Mouse (Mus musculus): ENCODE measurements around the gene H2-Q1. TPM values are rescaled to one million over a fixed set of nuclear protein-coding genes. Genes with fewer than 3 reads are reported as not detected.
"Not testable (repeated sequence)": the region's sequence is repeated elsewhere in the genome, so short reads cannot be mapped to it uniquely, and the experiment has no call there.

Gene H2-Q1
- total RNA-seq (2021), result 1.7 and 2.7 TPM in 2 replicates
- long read RNA-seq, experiment 1, result 0 reads
- long read RNA-seq, experiment 2, partial matches to known transcripts, result 2 of 4 reads
- long read RNA-seq, experiment 2, other reads (novel, unspliced or antisense), result 2 of 4 reads

DNA sequence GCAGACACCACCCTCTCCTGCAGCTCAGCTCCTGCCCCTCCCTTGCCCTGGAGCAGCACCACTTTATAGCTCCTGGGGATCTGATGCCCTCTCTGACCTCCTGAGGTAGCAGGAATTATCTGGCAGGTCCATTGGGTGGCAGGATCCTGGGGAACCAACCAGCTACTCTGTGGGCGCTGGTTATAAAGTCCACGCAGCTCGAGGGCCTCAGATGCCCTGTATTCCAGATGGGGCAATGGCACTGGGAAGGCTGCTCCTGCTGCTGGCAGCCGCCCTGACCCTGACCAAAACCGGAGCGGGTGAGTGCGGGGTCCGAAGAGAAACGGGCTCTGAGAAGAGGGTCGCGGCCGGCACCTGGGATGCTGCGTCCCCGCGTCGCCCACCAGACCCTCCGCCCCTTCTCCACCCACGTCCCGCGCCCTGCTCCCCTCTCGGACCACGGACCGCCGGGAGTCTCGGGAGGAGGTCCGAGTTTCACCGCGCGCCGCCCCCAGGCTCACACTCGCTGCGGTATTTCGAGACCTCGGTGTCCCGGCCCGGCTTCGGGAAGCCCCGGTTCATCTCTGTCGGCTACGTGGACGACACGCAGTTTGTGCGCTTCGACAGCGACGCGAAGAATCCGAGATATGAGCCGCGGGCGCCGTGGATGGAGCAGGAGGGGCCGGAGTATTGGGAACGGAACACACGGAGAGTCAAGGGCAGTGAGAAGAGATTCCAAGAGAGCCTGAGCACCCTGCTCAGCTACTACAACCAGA, at the start of gene H2-Q1:
H2-Q1 (plus strand) TSS at position 79 of the 755 bp plus-strand sequence.
- peak; percentile 7 for DNase-seq

DNA sequence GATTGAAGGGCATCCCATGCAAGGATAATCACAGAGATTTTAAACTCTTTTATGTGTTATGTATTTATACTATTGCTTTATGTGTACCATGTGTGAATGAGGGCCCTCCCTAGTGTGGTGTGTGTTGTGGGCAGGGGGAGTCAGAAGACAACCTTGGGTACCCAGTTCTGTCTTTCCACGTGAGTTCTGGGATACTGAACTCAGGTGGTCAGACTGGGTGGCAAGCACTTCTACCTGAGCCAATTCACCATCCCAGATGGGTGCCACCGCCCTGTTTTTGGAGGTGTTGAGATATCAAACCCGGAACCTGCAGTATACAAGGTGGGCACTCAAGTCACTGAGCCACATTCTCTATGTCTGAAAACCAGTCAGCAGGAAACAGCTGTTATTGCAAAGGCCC, 48.0 kb upstream of the H2-Q1 start:
- DNase-seq, result no peak

DNA sequence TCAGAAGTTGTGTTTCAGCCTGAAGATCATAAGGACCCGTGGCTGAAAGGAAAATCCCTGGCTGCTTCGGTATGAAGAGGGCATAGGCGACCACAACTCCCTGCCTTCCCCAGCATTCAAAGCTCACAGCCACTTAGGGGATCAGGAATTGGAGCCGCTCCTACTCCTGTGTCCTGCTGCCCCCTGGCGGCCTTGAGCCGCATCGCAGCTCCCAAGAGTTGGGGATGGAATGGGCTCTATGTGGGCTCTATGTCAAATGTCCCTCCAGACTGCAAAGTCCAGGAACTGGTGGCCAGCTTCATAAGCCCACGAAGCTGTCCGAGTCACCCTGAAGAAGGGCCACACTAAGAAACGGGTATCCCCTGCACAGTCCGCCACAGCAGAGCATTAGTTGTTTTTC, 45.4 kb upstream of the H2-Q1 start:
- DNase-seq, result peak; percentile 94

DNA sequence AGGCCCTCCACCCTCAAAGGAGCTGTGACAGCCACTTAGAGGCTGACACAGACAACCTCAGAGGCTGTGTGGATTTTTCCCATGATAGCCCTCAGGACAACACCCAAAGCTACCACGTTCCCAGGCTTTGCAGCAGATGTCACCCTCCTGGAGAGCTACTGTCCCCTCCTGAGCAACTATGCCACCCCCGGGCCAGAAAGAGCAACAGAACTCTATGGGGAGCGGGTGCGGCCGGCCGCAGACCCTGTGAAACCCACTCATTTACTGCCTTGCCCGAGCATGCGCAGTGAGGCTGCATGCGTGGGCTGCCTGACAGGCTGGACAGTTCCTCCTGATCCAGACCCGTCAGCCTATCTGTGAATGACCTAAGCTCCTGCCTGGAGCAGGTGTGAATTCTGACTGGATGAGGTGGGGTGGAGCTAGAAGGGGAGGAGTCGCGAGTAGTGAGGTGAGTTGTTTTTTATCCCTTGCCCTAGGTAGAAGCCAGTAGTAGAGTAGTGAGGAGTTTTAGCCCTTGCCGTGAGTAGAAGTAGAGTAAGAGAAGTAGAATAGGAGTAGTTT, 43.8 kb upstream of the H2-Q1 start:
- DNase-seq, result no peak

GRCm38 (mm10) chr17:35278049-35278448, 42.2 kb upstream of the H2-Q1 start:
- no peak for DNase-seq

DNA sequence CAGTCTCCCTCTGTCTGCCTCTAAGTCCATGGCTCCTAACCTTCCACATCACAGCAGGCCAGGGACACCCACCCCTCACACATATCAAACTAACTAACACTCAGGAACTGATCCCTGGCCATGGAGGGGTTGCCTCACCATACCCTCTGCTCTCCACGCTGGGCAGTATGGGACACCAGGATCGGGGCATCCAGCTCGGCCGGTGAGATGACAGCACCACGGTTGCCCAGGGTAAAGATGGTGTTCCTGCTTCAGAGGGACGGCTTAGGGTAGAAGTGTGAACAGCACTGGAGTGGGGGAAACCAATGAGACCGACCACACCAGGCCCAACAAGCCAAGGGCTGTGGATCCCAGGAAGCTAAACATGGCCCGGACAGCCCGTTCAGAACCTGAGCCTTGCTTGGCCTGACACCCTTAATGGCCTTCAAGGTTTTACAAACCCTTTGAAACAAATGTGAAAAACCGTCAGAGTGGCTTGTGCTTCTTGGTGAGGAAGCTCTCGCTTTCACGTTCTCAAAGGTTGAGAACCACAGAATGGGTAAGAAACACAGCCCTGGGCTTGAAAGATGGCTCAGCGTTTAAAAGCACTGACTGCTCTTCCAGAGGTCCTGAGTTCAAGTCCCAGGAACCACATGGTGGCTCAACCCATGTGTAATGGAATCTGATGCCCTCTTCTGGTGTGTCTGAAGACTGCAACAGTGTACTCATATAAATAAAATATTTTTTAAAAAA, 41.1 kb upstream of the H2-Q1 start:
- DNase-seq, result no peak

DNA sequence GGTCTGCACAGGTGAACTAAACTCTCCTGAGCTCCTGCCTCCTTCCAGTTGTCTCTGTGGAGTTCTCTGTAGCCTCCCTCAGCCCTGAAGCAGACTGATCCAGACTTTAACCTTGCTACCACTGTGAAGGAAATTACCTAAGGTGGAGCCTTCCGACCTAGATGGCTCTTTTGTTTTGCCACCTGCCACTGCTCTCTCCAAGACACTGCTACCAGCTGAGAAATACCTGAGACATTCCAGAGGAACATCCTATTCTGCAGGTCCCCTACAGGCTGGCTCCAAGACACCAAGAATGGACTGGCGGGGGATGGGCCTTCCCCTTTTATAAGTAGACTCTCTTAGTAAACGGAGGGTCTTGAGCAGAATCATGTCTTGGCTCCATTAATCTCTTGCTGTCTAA, 39.9 kb upstream of the H2-Q1 start:
- no peak for DNase-seq

DNA sequence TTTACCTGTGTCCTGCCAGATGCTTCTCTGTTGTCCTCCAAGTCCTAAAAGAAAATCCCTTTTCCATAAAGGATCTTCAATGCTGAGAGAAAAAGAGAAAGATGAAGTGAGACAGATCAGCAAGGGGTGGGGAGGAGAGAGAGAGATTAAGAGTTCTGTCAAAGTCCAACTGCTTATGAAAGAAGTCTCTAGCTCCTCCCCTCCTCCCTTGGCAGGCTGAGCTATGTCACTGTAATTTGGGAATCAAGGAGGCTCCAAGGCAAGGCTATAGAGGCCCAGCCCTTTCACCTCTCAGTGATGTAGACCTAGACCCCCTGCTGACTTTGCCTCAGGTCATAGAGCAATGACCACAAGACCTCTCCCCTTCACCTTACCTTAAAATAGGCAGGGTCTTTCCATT, 34.8 kb upstream of the H2-Q1 start:
- DNase-seq, result no peak

DNA sequence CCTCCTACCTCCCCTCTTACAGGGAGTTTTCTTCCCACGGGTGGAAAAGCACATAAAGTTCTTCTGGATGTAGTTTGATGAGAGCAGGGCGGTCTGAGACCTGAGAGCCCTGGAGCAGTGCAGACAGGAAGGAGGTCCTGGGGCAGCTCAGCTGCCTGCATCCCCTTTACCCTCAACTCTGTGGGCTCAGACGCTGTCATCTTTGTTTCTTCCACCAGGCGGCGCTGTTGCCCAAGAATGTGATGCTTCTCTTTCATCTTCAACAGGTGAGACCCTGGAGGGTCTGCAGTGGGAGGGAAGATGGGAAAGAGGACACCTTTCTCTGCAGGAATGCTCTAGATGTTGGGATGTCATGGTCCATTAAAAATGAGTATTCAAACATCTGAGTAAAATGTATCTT, 24.4 kb upstream of the H2-Q1 start:
- peak; percentile 77 for DNase-seq

- not testable (repeated sequence) for DNase-seq
Observed at GRCm38 (mm10) chr17:35300261-35300945, 19.8 kb upstream of the H2-Q1 start.

GRCm38 (mm10) chr17:35301645-35302258, 18.5 kb upstream of the H2-Q1 start:
- DNase-seq, result peak; percentile 97

DNA sequence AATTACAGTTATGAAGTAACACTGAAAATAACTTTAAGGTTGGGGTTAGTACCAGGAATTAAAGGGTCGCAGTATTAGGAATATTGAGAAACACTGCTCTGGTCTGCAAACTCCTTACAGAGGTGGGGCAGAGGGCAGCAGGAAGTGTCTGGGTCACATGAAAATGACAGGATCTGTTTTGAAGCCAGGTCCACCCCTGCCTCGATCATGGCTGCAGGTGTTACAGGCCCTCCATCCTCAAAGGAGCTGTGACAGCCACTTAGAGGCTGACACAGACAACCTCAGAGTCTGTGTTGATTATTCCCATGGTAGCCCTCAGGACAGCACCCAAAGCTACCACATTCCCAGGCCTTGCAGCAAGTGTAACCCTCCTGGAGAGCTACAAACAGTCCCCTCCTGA, 16.9 kb upstream of the H2-Q1 start:
- DNase-seq, result no peak

GRCm38 (mm10) chr17:35303756-35304350, 16.4 kb upstream of the H2-Q1 start:
- peak; percentile 79 for DNase-seq

DNA sequence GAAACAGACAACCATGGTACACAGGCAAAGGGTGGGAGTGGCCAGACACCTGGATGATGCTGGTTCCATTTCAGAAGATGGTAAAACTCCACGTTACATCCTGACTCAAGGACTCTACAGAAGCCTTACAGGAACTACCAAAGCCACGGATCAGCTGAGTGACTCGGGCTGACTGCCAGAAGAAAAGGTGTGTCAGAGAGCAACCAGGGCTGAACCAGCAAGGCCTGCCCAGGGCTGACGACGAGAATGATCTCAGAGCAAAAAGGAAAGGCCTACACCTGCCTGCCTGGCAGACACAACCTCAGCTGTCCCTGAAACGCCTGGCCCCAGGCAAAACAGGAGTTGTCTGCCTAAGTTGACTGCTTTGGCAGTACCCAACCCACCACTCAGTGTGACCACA, 15.7 kb upstream of the H2-Q1 start:
- no peak for DNase-seq

DNA sequence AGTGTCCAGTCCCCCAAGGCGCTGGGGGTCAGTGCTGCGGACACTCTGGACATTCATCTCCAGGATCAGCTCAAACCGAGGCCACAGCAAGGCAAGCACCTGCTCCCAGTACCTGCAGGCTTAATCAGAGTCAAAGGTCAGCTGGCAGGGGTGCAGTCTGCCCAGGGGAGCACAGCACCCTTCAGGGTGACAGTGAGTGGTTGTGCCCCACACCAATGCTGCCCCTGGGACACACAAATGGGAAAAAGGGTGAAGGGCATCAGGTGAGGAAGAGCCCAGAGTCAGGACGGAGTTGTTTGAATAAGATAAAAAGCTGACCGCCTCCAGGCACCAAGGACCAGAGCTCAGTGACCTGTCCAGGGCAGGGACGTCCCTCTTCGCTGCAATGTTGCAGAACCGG, 15.3 kb upstream of the H2-Q1 start:
- DNase-seq, result not testable (repeated sequence)

GRCm38 (mm10) chr17:35318671-35319070, 1.5 kb upstream of the H2-Q1 start:
- no peak for DNase-seq

DNA sequence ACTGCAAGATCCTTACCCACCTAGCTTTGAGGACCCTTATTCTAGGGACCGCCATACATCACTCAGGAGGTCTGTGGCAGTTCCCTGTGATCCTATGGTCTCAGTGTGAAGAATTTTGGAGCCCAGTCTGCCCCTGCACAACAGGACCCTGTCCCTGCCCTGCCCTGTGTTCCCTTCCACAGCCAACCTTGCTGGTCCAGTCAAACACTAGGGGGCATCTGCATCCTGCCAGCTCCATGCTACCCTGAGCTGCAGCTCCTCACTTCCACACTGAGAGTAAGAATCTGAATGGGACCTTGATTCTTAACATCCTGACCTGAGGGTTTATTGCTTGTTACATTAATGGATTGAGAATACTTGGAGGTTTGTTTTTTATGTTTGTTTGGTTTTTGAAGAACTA, 4.9 kb downstream of the H2-Q1 start:
- DNase-seq, result not testable (repeated sequence)

DNA sequence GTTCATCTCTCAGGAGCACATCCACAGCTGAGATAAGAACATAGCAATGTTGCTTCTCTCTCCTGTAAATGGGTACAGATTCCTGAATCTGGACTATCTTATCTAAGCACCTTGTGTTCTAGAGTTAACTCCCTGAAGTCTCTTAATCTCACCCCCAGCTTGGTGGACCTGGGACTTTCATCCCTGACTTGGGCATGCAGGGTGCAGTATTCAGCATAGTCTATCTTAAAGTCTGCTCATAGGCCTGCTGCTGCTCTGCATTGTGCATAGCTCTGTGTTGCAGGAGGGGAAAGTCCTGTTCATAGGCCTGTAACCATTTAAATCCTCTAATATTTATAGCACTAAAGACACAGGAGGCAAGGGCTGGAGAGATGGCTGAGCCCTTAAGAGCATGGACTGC, 5.8 kb downstream of the H2-Q1 start:
- not testable (repeated sequence) for DNase-seq

DNA sequence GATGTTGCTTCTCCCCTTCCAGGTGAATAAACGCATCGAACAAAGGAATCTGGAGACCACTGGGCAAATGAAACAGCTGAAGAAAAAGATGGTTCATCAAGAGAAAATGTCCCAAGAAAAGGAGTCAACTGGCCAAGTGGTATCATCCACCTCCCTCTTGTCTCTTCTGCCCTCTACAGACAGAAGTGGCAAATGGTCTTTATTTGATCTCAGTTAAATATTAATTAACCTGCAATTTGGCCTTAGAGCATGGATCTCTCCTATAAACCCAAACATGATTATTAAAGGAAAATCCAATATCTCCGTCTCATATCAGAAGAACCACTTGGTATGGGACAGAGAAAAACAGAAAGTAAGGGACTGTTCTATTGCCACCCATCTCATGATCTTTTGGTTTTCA, 9.5 kb downstream of the H2-Q1 start:
- not testable (repeated sequence) for DNase-seq

DNA sequence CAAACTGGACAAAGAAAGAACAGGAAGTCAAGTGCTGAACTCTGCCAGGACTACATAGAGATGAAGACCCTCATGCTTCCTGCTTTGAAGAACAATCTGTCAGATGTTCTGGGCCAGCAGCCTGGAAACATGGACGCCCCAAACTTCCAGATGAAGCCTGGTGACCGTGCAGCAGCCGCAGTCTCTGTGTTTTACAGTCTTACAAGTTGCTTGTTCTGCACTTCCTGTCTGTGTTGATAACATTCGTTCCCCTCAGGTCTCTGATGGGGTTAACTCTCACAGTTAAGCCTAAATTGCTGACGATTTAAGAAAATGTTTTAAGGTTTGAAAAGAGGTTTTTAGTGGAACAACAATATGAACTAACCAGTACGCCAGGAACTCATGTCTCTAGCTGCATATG, 11.3 kb downstream of the H2-Q1 start:
- DNase-seq, result not testable (repeated sequence)

DNA sequence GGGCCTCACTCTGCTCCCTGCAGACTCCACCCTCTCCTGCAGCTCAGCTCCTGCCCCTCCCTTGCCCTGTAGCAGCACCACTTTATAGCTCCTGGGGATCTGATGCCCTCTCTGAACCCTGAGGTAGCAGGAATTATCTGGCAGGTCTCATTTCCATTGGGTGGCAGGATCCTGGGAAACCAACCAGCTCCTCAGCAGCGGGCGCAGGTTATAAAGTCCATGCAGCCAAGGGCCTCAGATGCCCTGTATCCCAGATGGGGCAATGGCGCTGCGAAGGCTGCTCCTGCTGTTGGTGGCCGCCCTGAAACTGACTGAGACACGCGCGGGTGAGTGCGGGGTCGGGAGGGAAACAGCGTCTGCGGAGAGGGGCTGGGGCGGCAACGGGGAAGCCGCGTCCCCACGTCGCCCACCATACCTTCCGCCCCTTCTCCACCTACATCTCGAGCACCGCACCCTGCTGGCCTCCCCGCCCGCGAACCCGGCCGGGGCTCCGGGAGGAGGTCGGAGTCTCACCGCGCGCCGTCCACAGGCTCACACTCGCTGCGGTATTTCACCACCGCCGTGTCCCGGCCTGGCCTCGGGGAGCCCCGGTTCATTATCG, 22.0 kb downstream of the H2-Q1 start, which contains the start of gene H2-Q2:
H2-Q2 (plus strand) TSS at position 172 of the 601 bp plus-strand sequence.
- peak; percentile 29 for DNase-seq
